Mouse (Mus musculus): ENCODE data around the gene Rpl3l.

Rpl3l gene

GRCm38 (mm10) chr17:24743896-24744295, 16.3 kb downstream of the Rpl3l start:
- DNase-seq (ENCODE audit: low read depth, low spot score): no peak

GRCm38 (mm10) chr17:24744381-24744780, 16.8 kb downstream of the Rpl3l start:
- DNase-seq (ENCODE audit: low read depth, low spot score): no peak
- no peaks in the 10 kb centered on the region for H3K36me3 ChIP-seq (ENCODE audit: control insufficient read depth, insufficient read depth, low read length, poor library complexity, severe bottlenecking)
- no peaks in the 10 kb centered on the region for H3K27me3 ChIP-seq (ENCODE audit: control insufficient read depth, insufficient read depth, low read length, poor library complexity, severe bottlenecking)

More at GRCm38 (mm10) chr17:24743896-24744295, 16.3 kb downstream of the Rpl3l start:
- Histone ChIP-seq H3K27me3 (ENCODE audit: control insufficient read depth, insufficient read depth, low read length, poor library complexity, severe bottlenecking) (no peaks in the 10 kb centered on the region), H3K36me3 (ENCODE audit: control insufficient read depth, insufficient read depth, low read length, poor library complexity, severe bottlenecking) (no peaks in the 10 kb centered on the region)

- Histone ChIP-seq H3K27me3 (ENCODE audit: control insufficient read depth, insufficient read depth, low read length, poor library complexity, severe bottlenecking) (no peaks in the 10 kb centered on the region), H3K36me3 (ENCODE audit: control insufficient read depth, insufficient read depth, low read length, poor library complexity, severe bottlenecking) (no peaks in the 10 kb centered on the region)
- peak; percentile 94 for DNase-seq (ENCODE audit: low read depth, low spot score)
Measured at GRCm38 (mm10) chr17:24745526-24746497, 18.2 kb downstream of the Rpl3l start.

- DNase-seq (ENCODE audit: low read depth, low spot score): no peak
- Histone ChIP-seq H3K27me3 (ENCODE audit: control insufficient read depth, insufficient read depth, low read length, poor library complexity, severe bottlenecking) (no peaks in the 10 kb centered on the region), H3K36me3 (ENCODE audit: control insufficient read depth, insufficient read depth, low read length, poor library complexity, severe bottlenecking) (no peaks in the 10 kb centered on the region)
Measured at GRCm38 (mm10) chr17:24746986-24747385, 19.4 kb downstream of the Rpl3l start.

- no peaks in the 10 kb centered on the region for H3K36me3 ChIP-seq (ENCODE audit: control insufficient read depth, insufficient read depth, low read length, poor library complexity, severe bottlenecking)
- no peak for DNase-seq (ENCODE audit: low read depth, low spot score)
- H3K27me3 ChIP-seq (ENCODE audit: control insufficient read depth, insufficient read depth, low read length, poor library complexity, severe bottlenecking): no peaks in the 10 kb centered on the region; the same call in 1 of the 2 replicates
Measured at GRCm38 (mm10) chr17:24751528-24751927, 23.9 kb downstream of the Rpl3l start.

GRCm38 (mm10) chr17:24752415-24753394, 25.1 kb downstream of the Rpl3l start, which contains the start of gene Hs3st6:
Gene Hs3st6 (plus strand): TSS chr17:24752988.
- DNase-seq (ENCODE audit: low read depth, low spot score): peak; percentile 31
- no peaks in the 10 kb centered on the region; the same call in 1 of the 2 replicates for H3K27me3 ChIP-seq (ENCODE audit: control insufficient read depth, insufficient read depth, low read length, poor library complexity, severe bottlenecking)
- no peaks in the 10 kb centered on the region for H3K36me3 ChIP-seq (ENCODE audit: control insufficient read depth, insufficient read depth, low read length, poor library complexity, severe bottlenecking)

- DNase-seq (ENCODE audit: low read depth, low spot score): no peak
- Histone ChIP-seq H3K27me3 (ENCODE audit: control insufficient read depth, insufficient read depth, low read length, poor library complexity, severe bottlenecking) (no peaks in the 10 kb centered on the region; the same call in 1 of the 2 replicates), H3K36me3 (ENCODE audit: control insufficient read depth, insufficient read depth, low read length, poor library complexity, severe bottlenecking) (no peaks in the 10 kb centered on the region)
Measured at GRCm38 (mm10) chr17:24757394-24757793, 29.8 kb downstream of the Rpl3l start.

- no peak for DNase-seq (ENCODE audit: low read depth, low spot score)
- H3K27me3 ChIP-seq (ENCODE audit: control insufficient read depth, insufficient read depth, low read length, poor library complexity, severe bottlenecking): no peaks in the 10 kb centered on the region
- H3K36me3 ChIP-seq (ENCODE audit: control insufficient read depth, insufficient read depth, low read length, poor library complexity, severe bottlenecking): no peaks in the 10 kb centered on the region
Measured at GRCm38 (mm10) chr17:24761121-24761520, 33.5 kb downstream of the Rpl3l start.

- no peaks in the 10 kb centered on the region for H3K36me3 ChIP-seq (ENCODE audit: control insufficient read depth, insufficient read depth, low read length, poor library complexity, severe bottlenecking)
- H3K27me3 ChIP-seq (ENCODE audit: control insufficient read depth, insufficient read depth, low read length, poor library complexity, severe bottlenecking): no peaks in the 10 kb centered on the region
- no peak for DNase-seq (ENCODE audit: low read depth, low spot score)
Measured at GRCm38 (mm10) chr17:24765016-24765905, 37.6 kb downstream of the Rpl3l start.

GRCm38 (mm10) chr17:24766266-24766875, 38.8 kb downstream of the Rpl3l start:
- Histone ChIP-seq H3K36me3 (ENCODE audit: control insufficient read depth, insufficient read depth, low read length, poor library complexity, severe bottlenecking) (no peaks in the 10 kb centered on the region), H3K27me3 (ENCODE audit: control insufficient read depth, insufficient read depth, low read length, poor library complexity, severe bottlenecking) (no peaks in the 10 kb centered on the region)
- DNase-seq (ENCODE audit: low read depth, low spot score): no peak

- Histone ChIP-seq H3K27me3 (ENCODE audit: control insufficient read depth, insufficient read depth, low read length, poor library complexity, severe bottlenecking) (no peaks in the 10 kb centered on the region), H3K36me3 (ENCODE audit: control insufficient read depth, insufficient read depth, low read length, poor library complexity, severe bottlenecking) (no peaks in the 10 kb centered on the region)
- peak; percentile 37 for DNase-seq (ENCODE audit: low read depth, low spot score)
Measured at GRCm38 (mm10) chr17:24769146-24769545, 41.5 kb downstream of the Rpl3l start.

GRCm38 (mm10) chr17:24773241-24773640, 45.6 kb downstream of the Rpl3l start:
- H3K27me3 ChIP-seq (ENCODE audit: control insufficient read depth, insufficient read depth, low read length, poor library complexity, severe bottlenecking): no peaks in the 10 kb centered on the region
- no peaks in the 10 kb centered on the region for H3K36me3 ChIP-seq (ENCODE audit: control insufficient read depth, insufficient read depth, low read length, poor library complexity, severe bottlenecking)
- peak; percentile 20 for DNase-seq (ENCODE audit: low read depth, low spot score)

- no peaks in the 10 kb centered on the region for H3K36me3 ChIP-seq (ENCODE audit: control insufficient read depth, insufficient read depth, low read length, poor library complexity, severe bottlenecking)
- no peaks in the 10 kb centered on the region; the same call in 1 of the 2 replicates for H3K27me3 ChIP-seq (ENCODE audit: control insufficient read depth, insufficient read depth, low read length, poor library complexity, severe bottlenecking)
- no peak for DNase-seq (ENCODE audit: low read depth, low spot score)
Measured at GRCm38 (mm10) chr17:24775173-24775572, 47.6 kb downstream of the Rpl3l start.
